Comparison of ENCODE assay signal across 12 mouse cellular contexts in the genomic region with DNA sequence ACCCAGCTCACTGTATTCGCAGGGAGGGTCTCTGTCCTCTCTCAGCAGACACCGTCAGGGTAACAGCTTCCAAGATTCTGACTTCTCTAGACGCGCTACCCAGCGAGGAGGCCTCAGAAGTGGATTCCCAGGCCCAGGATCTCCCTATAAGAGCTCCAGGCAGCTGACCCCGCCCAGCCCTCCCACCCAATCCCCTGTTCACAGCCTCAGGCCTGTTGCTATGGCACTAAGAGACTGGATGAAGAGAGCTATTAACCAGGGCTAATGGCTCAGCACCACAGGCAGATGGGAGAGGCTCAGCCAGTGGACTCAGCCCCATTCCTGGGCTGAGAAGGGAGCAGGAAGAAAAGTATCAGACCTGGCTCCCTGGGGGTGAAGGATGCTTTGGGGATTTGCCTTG. TPM values are rescaled to one million over a fixed set of nuclear protein-coding genes. Genes with fewer than 3 reads are reported as not detected.
DNase-seq lines count a peak whose midpoint lies in the region; ATAC-seq and TF ChIP-seq lines count a peak whose summit lies in the region.
"Had no signal": no experiment of that assay in that cellular context is flagged by ENCODE, and none has a peak within 500 bp of the region (broad histone marks: within the 10 kb centered on the region; RNA-seq: fewer than 3 reads in every experiment).

No protein-coding gene starts in this region.

- no peak for TF ChIP-seq EP300 in stomach, postnatal 0 days (optimal IDR thresholded peaks at IDR 0.05)

- no peaks in the 10 kb centered on the region for H3K36me3 ChIP-seq in stomach, embryonic 14.5 days (ENCODE audit: control insufficient read depth, insufficient read depth, low read length)
- H3K36me3 ChIP-seq in stomach, postnatal 0 days (ENCODE audit: control insufficient read depth, insufficient read depth, low read length) = no peaks in the 10 kb centered on the region
- H3K36me3 ChIP-seq in forebrain, postnatal 0 days (ENCODE audit: insufficient read depth) = no peaks in the 10 kb centered on the region
- no peaks in the 10 kb centered on the region for H3K36me3 ChIP-seq in stomach, embryonic 16.5 days (ENCODE audit: control insufficient read depth, insufficient read depth, low read length)

- whole genome bisulfite sequencing in stomach, embryonic 14.5 days = 40% methylated on average over 6 of the region's 6 CpGs
- 40% methylated on average over 6 of the region's 6 CpGs for WGBS in stomach, postnatal 0 days
- 34% methylated on average over 6 of the region's 6 CpGs for WGBS in forebrain, postnatal 0 days
- WGBS in stomach, embryonic 16.5 days = 36% methylated on average over 6 of the region's 6 CpGs

- TF ChIP-seq CTCF in stomach, postnatal 0 days (IDR thresholded peaks at IDR 0.05; ENCODE audit: low read depth) = no peak
- TF ChIP-seq CTCF in forebrain, postnatal 0 days (IDR thresholded peaks at IDR 0.05; ENCODE audit: low read depth) = no peak

- no peak overlapping the region for H3K4me3 ChIP-seq in stomach, embryonic 14.5 days (ENCODE audit: low read depth, low read length)
- H3K4me3 ChIP-seq in stomach, postnatal 0 days (ENCODE audit: low read depth, low read length) = no peak overlapping the region
- H3K4me3 ChIP-seq in forebrain, postnatal 0 days (ENCODE audit: low read depth, low read length) = no peak overlapping the region
- H3K4me3 ChIP-seq in stomach, embryonic 16.5 days (replicated peaks; ENCODE audit: low read length) = no peak overlapping the region

- H3K27ac ChIP-seq in stomach, embryonic 14.5 days (ENCODE audit: low read length) = no peak overlapping the region
- no peak overlapping the region for H3K27ac ChIP-seq in stomach, postnatal 0 days (replicated peaks)
- no peak overlapping the region for H3K27ac ChIP-seq in forebrain, postnatal 0 days (ENCODE audit: low read depth, low read length)
- H3K27ac ChIP-seq in stomach, embryonic 16.5 days (ENCODE audit: low read length) = no peak overlapping the region
- H3K27ac ChIP-seq: liver, embryonic 14.5 days had no signal

- no peak overlapping the region for H3K9ac ChIP-seq in stomach, embryonic 14.5 days (replicated peaks; ENCODE audit: low read depth, low read length)
- no peak overlapping the region for H3K9ac ChIP-seq in stomach, postnatal 0 days (ENCODE audit: low read length)
- H3K9ac ChIP-seq in forebrain, postnatal 0 days = no peak overlapping the region
- no peak overlapping the region for H3K9ac ChIP-seq in stomach, embryonic 16.5 days (ENCODE audit: low read length)
- H3K9ac ChIP-seq: liver, embryonic 14.5 days had no signal

- no peaks in the 10 kb centered on the region for H3K9me3 ChIP-seq in stomach, embryonic 14.5 days (ENCODE audit: control insufficient read depth, low read depth, low read length)
- H3K9me3 ChIP-seq in stomach, postnatal 0 days (ENCODE audit: control insufficient read depth, low read length) = no peaks in the 10 kb centered on the region
- H3K9me3 ChIP-seq in forebrain, postnatal 0 days (ENCODE audit: low read length) = no peaks in the 10 kb centered on the region
- H3K9me3 ChIP-seq in stomach, embryonic 16.5 days (replicated peaks; ENCODE audit: control insufficient read depth, low read length) = no peaks in the 10 kb centered on the region

- H3K4me1 ChIP-seq in stomach, embryonic 14.5 days (ENCODE audit: control insufficient read depth, insufficient read depth, low read length) = peaks cover 6% of the 10 kb centered on the region
- peaks cover 3% of the 10 kb centered on the region; the same call in 1 of the 2 replicates for H3K4me1 ChIP-seq in stomach, postnatal 0 days (replicated peaks; ENCODE audit: control insufficient read depth, insufficient read depth)
- H3K4me1 ChIP-seq in forebrain, postnatal 0 days (ENCODE audit: insufficient read depth) = peaks cover 5% of the 10 kb centered on the region; the same call in 1 of the 2 replicates
- H3K4me1 ChIP-seq in stomach, embryonic 16.5 days (ENCODE audit: control insufficient read depth, insufficient read depth, low read length) = peaks cover 15% of the 10 kb centered on the region

- no peaks in the 10 kb centered on the region for H3K27me3 ChIP-seq in stomach, embryonic 14.5 days (ENCODE audit: control insufficient read depth, insufficient read depth, low read length)
- H3K27me3 ChIP-seq in stomach, postnatal 0 days (ENCODE audit: control insufficient read depth, insufficient read depth, low read length) = no peaks in the 10 kb centered on the region
- no peaks in the 10 kb centered on the region for H3K27me3 ChIP-seq in forebrain, postnatal 0 days (ENCODE audit: insufficient read depth, low read length)
- no peaks in the 10 kb centered on the region for H3K27me3 ChIP-seq in stomach, embryonic 16.5 days (ENCODE audit: control insufficient read depth, insufficient read depth, low read length)

- no peak overlapping the region for H3K4me2 ChIP-seq in stomach, embryonic 14.5 days (replicated peaks; ENCODE audit: low read depth, low read length)
- H3K4me2 ChIP-seq in stomach, postnatal 0 days (replicated peaks; ENCODE audit: low read depth) = no peak overlapping the region
- no peak overlapping the region for H3K4me2 ChIP-seq in forebrain, postnatal 0 days (ENCODE audit: low read depth)
- no peak overlapping the region for H3K4me2 ChIP-seq in stomach, embryonic 16.5 days (ENCODE audit: low read depth, low read length)

- no peak for DNase-seq in stomach, postnatal 0 days (ENCODE audit: low spot score)
- no peak for DNase-seq in forebrain, postnatal 0 days
- peak; percentile 68 for DNase-seq in mesoderm, embryonic 11.5 days (ENCODE audit: low read depth, low spot score)
- no peak for DNase-seq in adrenal gland, postnatal 36 days
- DNase-seq in urinary bladder, adult 18-20 months (ENCODE audit: low spot score in 2 of 2) = no peak
- no peak for DNase-seq in thymus, postnatal 0 days (ENCODE audit: low spot score)
- DNase-seq: cerebellum, postnatal 10 days; heart, postnatal 10 days had no signal

- ATAC-seq in stomach, embryonic 14.5 days (ENCODE audit: insufficient number of reproducible peaks, insufficient read depth, low FRiP score, low read depth) = peak; percentile 53; the same call in 1 of the 2 replicates
- ATAC-seq in stomach, postnatal 0 days (ENCODE audit: low FRiP score, low TSS enrichment) = no peak
- ATAC-seq in forebrain, postnatal 0 days = peak; percentile 32
- peak; percentile 22; the same call in 1 of the 2 replicates for ATAC-seq in stomach, embryonic 16.5 days (ENCODE audit: insufficient read depth, low FRiP score)

RNA-seq across cellular contexts. Expression of a gene that starts 13.6 kb away (rescaled TPM):
- polyA plus RNA-seq in stomach, embryonic 14.5 days (2014; fragmentation: Nextera tagmentation; extraction: Ambion mirVana) = 112 and 118 TPM in 2 replicates
- 31.0 and 35.5 TPM in 2 replicates for polyA plus RNA-seq in stomach, postnatal 0 days (2015; fragmentation: Nextera tagmentation; extraction: Ambion mirVana)
- total RNA-seq in forebrain, postnatal 0 days (2014; rRNA removed) = 2.6 and 5.3 TPM in 2 replicates
- 9.6 and 10.7 TPM in 2 replicates for polyA plus RNA-seq in forebrain, postnatal 0 days (2015; fragmentation: Nextera tagmentation; extraction: Ambion mirVana)
- polyA plus RNA-seq in stomach, embryonic 16.5 days (2015; fragmentation: Nextera tagmentation; extraction: Ambion mirVana) = 76.4 and 76.5 TPM in 2 replicates
- 10 to 100 TPM in 1 of 2 experiments, 1 to 10 TPM in 1; 6.3 to 11.0 TPM for total RNA-seq in adrenal gland, postnatal 36 days (2021)
- polyA plus RNA-seq in thymus, postnatal 0 days (2015; fragmentation: Nextera tagmentation; extraction: Ambion mirVana) = 60.0 and 77.9 TPM in 2 replicates

RNA-seq across cellular contexts. Expression of a gene that starts 44.8 kb away (rescaled TPM):
- polyA plus RNA-seq in stomach, embryonic 14.5 days (2014; fragmentation: Nextera tagmentation; extraction: Ambion mirVana) = 3.6 and 5.0 TPM in 2 replicates
- polyA plus RNA-seq in stomach, postnatal 0 days (2015; fragmentation: Nextera tagmentation; extraction: Ambion mirVana) = 12.2 and 14.0 TPM in 2 replicates
- 18.5 and 25.9 TPM in 2 replicates for total RNA-seq in forebrain, postnatal 0 days (2014; rRNA removed)
- 21.7 and 22.7 TPM in 2 replicates for polyA plus RNA-seq in forebrain, postnatal 0 days (2015; fragmentation: Nextera tagmentation; extraction: Ambion mirVana)
- polyA plus RNA-seq in stomach, embryonic 16.5 days (2015; fragmentation: Nextera tagmentation; extraction: Ambion mirVana) = 3.4 TPM in 2 replicates
- total RNA-seq in adrenal gland, postnatal 36 days (2021) = 10 to 100 TPM; 16.7 to 19.7 TPM
- polyA plus RNA-seq in thymus, postnatal 0 days (2015; fragmentation: Nextera tagmentation; extraction: Ambion mirVana) = 2.1 TPM in 2 replicates
- total RNA-seq: megakaryocyte-erythroid progenitor cell, adult 5-6 weeks had no signal
